Mouse (Mus musculus) common myeloid progenitor, adult 5-6 weeks (primary cell): Measurements from ENCODE around the gene Ndufs7. TPM values are rescaled to one million over a fixed set of nuclear protein-coding genes. Genes with fewer than 3 reads are reported as not detected.

Experiments used
- ATAC-seq: replicated peaks from 2 replicates; pipeline ENCODE4 v1.8.0; 2016; ENCODE audit warnings: low read depth, mild to moderate bottlenecking, moderate TSS enrichment, inconsistent platforms; ENCODE audit not compliant: poor library complexity, severe bottlenecking
- total RNA-seq: library from RNA; stranded (forward); fragments of 200-1000, 187-1606 nt; gene quantifications from 2 replicates; pipeline ENCODE4 v1.2.3, GENCODE M21; 2017

Gene Ndufs7
- total RNA-seq, 1 experiment from 2014 or later = 101 TPM

GRCm38 (mm10) chr10:80260642-80261584 is 12.0 kb downstream of the Ndufs7 start, which contains the start of the genes Gamt and Dazap1:
Gamt (minus strand) TSS chr10:80261012.
Dazap1 (plus strand) TSS chr10:80261486.
- peak; percentile 53 for ATAC-seq

GRCm38 (mm10) chr10:80261585-80261968 is 12.7 kb downstream of the Ndufs7 start:
- peak; percentile 77 for ATAC-seq

GRCm38 (mm10) chr10:80262169-80262568 is 13.2 kb downstream of the Ndufs7 start:
- no peak for ATAC-seq

GRCm38 (mm10) chr10:80262776-80263365 is 13.9 kb downstream of the Ndufs7 start:
- ATAC-seq = no peak

- ATAC-seq = peak; percentile 48
These were observed 15.6 kb downstream of the Ndufs7 start for GRCm38 (mm10) chr10:80264341-80265148.

GRCm38 (mm10) chr10:80265149-80265486 is 16.2 kb downstream of the Ndufs7 start:
- ATAC-seq = no peak

GRCm38 (mm10) chr10:80270099-80270498 is 21.2 kb downstream of the Ndufs7 start:
- ATAC-seq = peak; percentile 42

GRCm38 (mm10) chr10:80270734-80271181 is 21.8 kb downstream of the Ndufs7 start:
- peak; percentile 34; the same call in 1 of the 2 replicates for ATAC-seq

GRCm38 (mm10) chr10:80271186-80271843 is 22.4 kb downstream of the Ndufs7 start:
- ATAC-seq = peak; percentile 46

GRCm38 (mm10) chr10:80271870-80272585 is 23.1 kb downstream of the Ndufs7 start:
- ATAC-seq = no peak

GRCm38 (mm10) chr10:80273847-80274246 is 24.9 kb downstream of the Ndufs7 start:
- ATAC-seq = no peak

GRCm38 (mm10) chr10:80276238-80276637 is 27.3 kb downstream of the Ndufs7 start:
- no peak for ATAC-seq

GRCm38 (mm10) chr10:80278390-80278789 is 29.5 kb downstream of the Ndufs7 start:
- no peak for ATAC-seq

GRCm38 (mm10) chr10:80279273-80279672 is 30.4 kb downstream of the Ndufs7 start:
- ATAC-seq = no peak

GRCm38 (mm10) chr10:80281304-80281703 is 32.4 kb downstream of the Ndufs7 start:
- ATAC-seq = no peak

- ATAC-seq = peak; percentile 36
These were observed 33.0 kb downstream of the Ndufs7 start for GRCm38 (mm10) chr10:80281921-80282371.

- ATAC-seq = no peak
These were observed 33.8 kb downstream of the Ndufs7 start for GRCm38 (mm10) chr10:80282481-80283441.
